Mouse (Mus musculus): ENCODE measurements around the gene Pomgnt2. TPM values are rescaled to one million over a fixed set of nuclear protein-coding genes. Genes with fewer than 3 reads are reported as not detected.

Gene Pomgnt2
- polyA plus RNA-seq, 1 experiment, result 3.2 TPM

- TF ChIP-seq CTCF (IDR thresholded peaks at IDR 0.05; ENCODE audit: extremely low read depth, insufficient read depth, insufficient read length, insufficient replicate concordance) (no peak), POLR2A (IDR thresholded peaks at IDR 0.05; ENCODE audit: low read depth, low read length) (no peak)
- H3K27ac ChIP-seq (ENCODE audit: insufficient read depth, low read length), result peak overlapping the region; percentile 75
- no peaks in the 10 kb centered on the region for H3K36me3 ChIP-seq (ENCODE audit: control insufficient read depth, insufficient read depth, low read length)
- H3K4me3 ChIP-seq (ENCODE audit: extremely low read depth, insufficient read depth, insufficient read length), result no peak overlapping the region
- no peaks in the 10 kb centered on the region for H3K27me3 ChIP-seq (ENCODE audit: control insufficient read depth, insufficient read depth, low read length)
- peak in 1 of 2 experiments; percentile 66 for DNase-seq (ENCODE audit: low read depth in 1 of 2, low spot score in 2 of 2)
- WGBS, result 28% methylated on average over 3 of the region's 3 CpGs
- peaks cover 5% of the 10 kb centered on the region; the same call in 1 of the 2 replicates for H3K4me1 ChIP-seq (ENCODE audit: control insufficient read depth, insufficient read depth, insufficient read length)
Observed at GRCm38 (mm10) chr9:121943005-121943404, 53.9 kb downstream of the Pomgnt2 start.

GRCm38 (mm10) chr9:121937944-121938355, 59.0 kb downstream of the Pomgnt2 start:
- Histone ChIP-seq H3K27ac (ENCODE audit: insufficient read depth, low read length) (no peak overlapping the region; the same call in 1 of the 2 replicates), H3K4me3 (ENCODE audit: extremely low read depth, insufficient read depth, insufficient read length) (peak overlapping the region; percentile 53; the same call in 1 of the 2 replicates), H3K36me3 (ENCODE audit: control insufficient read depth, insufficient read depth, low read length) (no peaks in the 10 kb centered on the region), H3K4me1 (ENCODE audit: control insufficient read depth, insufficient read depth, insufficient read length) (peaks cover 3% of the 10 kb centered on the region; the same call in 1 of the 2 replicates), H3K27me3 (ENCODE audit: control insufficient read depth, insufficient read depth, low read length) (no peaks in the 10 kb centered on the region)
- 53% methylated on average over 21 of the region's 21 CpGs for WGBS
- TF ChIP-seq CTCF (IDR thresholded peaks at IDR 0.05; ENCODE audit: extremely low read depth, insufficient read depth, insufficient read length, insufficient replicate concordance) (no peak), POLR2A (IDR thresholded peaks at IDR 0.05; ENCODE audit: low read depth, low read length) (no peak)
- DNase-seq (ENCODE audit: low read depth in 1 of 2, low spot score in 2 of 2), result no peak

- no peaks in the 10 kb centered on the region for H3K36me3 ChIP-seq (ENCODE audit: control insufficient read depth, insufficient read depth, low read length)
- H3K4me1 ChIP-seq (ENCODE audit: control insufficient read depth, insufficient read depth, insufficient read length), result peaks cover 3% of the 10 kb centered on the region; the same call in 1 of the 2 replicates
- no peak overlapping the region for H3K27ac ChIP-seq (ENCODE audit: insufficient read depth, low read length)
- WGBS, result 19% methylated on average over 6 of the region's 6 CpGs
- no peak for DNase-seq (ENCODE audit: low read depth in 1 of 2, low spot score in 2 of 2)
- TF ChIP-seq CTCF (IDR thresholded peaks at IDR 0.05; ENCODE audit: extremely low read depth, insufficient read depth, insufficient read length, insufficient replicate concordance), result no peak
- no peak for TF ChIP-seq POLR2A (IDR thresholded peaks at IDR 0.05; ENCODE audit: low read depth, low read length)
- H3K4me3 ChIP-seq (ENCODE audit: extremely low read depth, insufficient read depth, insufficient read length), result peak overlapping the region; percentile 53; the same call in 1 of the 2 replicates
- no peaks in the 10 kb centered on the region for H3K27me3 ChIP-seq (ENCODE audit: control insufficient read depth, insufficient read depth, low read length)
Observed at GRCm38 (mm10) chr9:121937451-121937864, 59.5 kb downstream of the Pomgnt2 start.

GRCm38 (mm10) chr9:121936952-121937351, 60.0 kb downstream of the Pomgnt2 start:
- Histone ChIP-seq H3K27me3 (ENCODE audit: control insufficient read depth, insufficient read depth, low read length) (no peaks in the 10 kb centered on the region), H3K27ac (ENCODE audit: insufficient read depth, low read length) (no peak overlapping the region), H3K36me3 (ENCODE audit: control insufficient read depth, insufficient read depth, low read length) (no peaks in the 10 kb centered on the region), H3K4me1 (ENCODE audit: control insufficient read depth, insufficient read depth, insufficient read length) (peaks cover 3% of the 10 kb centered on the region; the same call in 1 of the 2 replicates), H3K4me3 (ENCODE audit: extremely low read depth, insufficient read depth, insufficient read length) (no peak overlapping the region)
- WGBS, result 93% methylated on average over 1 of the region's 1 CpGs
- DNase-seq (ENCODE audit: low read depth in 1 of 2, low spot score in 2 of 2), result no peak
- TF ChIP-seq CTCF (IDR thresholded peaks at IDR 0.05; ENCODE audit: extremely low read depth, insufficient read depth, insufficient read length, insufficient replicate concordance) (no peak), POLR2A (IDR thresholded peaks at IDR 0.05; ENCODE audit: low read depth, low read length) (no peak)

- 88% methylated on average over 4 of the region's 4 CpGs for WGBS
- no peak for DNase-seq (ENCODE audit: low read depth in 1 of 2, low spot score in 2 of 2)
- TF ChIP-seq POLR2A (IDR thresholded peaks at IDR 0.05; ENCODE audit: low read depth, low read length) (no peak), CTCF (IDR thresholded peaks at IDR 0.05; ENCODE audit: extremely low read depth, insufficient read depth, insufficient read length, insufficient replicate concordance) (no peak)
- no peak overlapping the region for H3K27ac ChIP-seq (ENCODE audit: insufficient read depth, low read length)
- peaks cover 3% of the 10 kb centered on the region; the same call in 1 of the 2 replicates for H3K4me1 ChIP-seq (ENCODE audit: control insufficient read depth, insufficient read depth, insufficient read length)
- H3K27me3 ChIP-seq (ENCODE audit: control insufficient read depth, insufficient read depth, low read length), result no peaks in the 10 kb centered on the region
- H3K36me3 ChIP-seq (ENCODE audit: control insufficient read depth, insufficient read depth, low read length), result no peaks in the 10 kb centered on the region
- no peak overlapping the region for H3K4me3 ChIP-seq (ENCODE audit: extremely low read depth, insufficient read depth, insufficient read length)
Observed at GRCm38 (mm10) chr9:121934856-121935255, 62.1 kb downstream of the Pomgnt2 start.

Other genes with a start within 250 kb of the Pomgnt2 start
- 3.7 and 4.7 TPM in 2 replicates for gene Zfp651, start 237.8 kb downstream of the Pomgnt2 start, polyA plus RNA-seq (2012; rRNA removed)
- not detected in 2 replicates for gene Klhl40, start 219.5 kb downstream of the Pomgnt2 start, polyA plus RNA-seq (2012; rRNA removed)
- 0.19 TPM in 1 of 2 replicates, not detected in the other for gene Hhatl, start 204.6 kb downstream of the Pomgnt2 start, polyA plus RNA-seq (2012; rRNA removed)
- gene Ccdc13, start 157.6 kb downstream of the Pomgnt2 start, polyA plus RNA-seq (2012; rRNA removed), result not detected in 2 replicates
- 3.4 and 4.1 TPM in 2 replicates for gene Higd1a, start 138.7 kb downstream of the Pomgnt2 start, polyA plus RNA-seq (2012; rRNA removed)
- 15.9 and 16.7 TPM in 2 replicates for gene Ackr2, start 98.8 kb downstream of the Pomgnt2 start, polyA plus RNA-seq (2012; rRNA removed)
- gene Cyp8b1, start 80.8 kb downstream of the Pomgnt2 start, polyA plus RNA-seq (2012; rRNA removed), result 0.12 and 0.25 TPM in 2 replicates
- 0.28 and 0.31 TPM in 2 replicates for gene Fam198a, start 46.1 kb downstream of the Pomgnt2 start, polyA plus RNA-seq (2012; rRNA removed)
- 36.2 and 41.9 TPM in 2 replicates for gene Snrk, start 120.2 kb upstream of the Pomgnt2 start, polyA plus RNA-seq (2012; rRNA removed)

Measured in spleen, adult 2 months (tissue).